Mouse (Mus musculus): ENCODE results near the gene Col26a1. TPM values are rescaled to one million over a fixed set of nuclear protein-coding genes. Genes with fewer than 3 reads are reported as not detected.
A peak's percentile ranks its signal among the peaks of the same experiment; 100 is the strongest.

The Col26a1 gene
- polyA plus RNA-seq, 1 experiment from 2014 or later = 145 TPM

DNA sequence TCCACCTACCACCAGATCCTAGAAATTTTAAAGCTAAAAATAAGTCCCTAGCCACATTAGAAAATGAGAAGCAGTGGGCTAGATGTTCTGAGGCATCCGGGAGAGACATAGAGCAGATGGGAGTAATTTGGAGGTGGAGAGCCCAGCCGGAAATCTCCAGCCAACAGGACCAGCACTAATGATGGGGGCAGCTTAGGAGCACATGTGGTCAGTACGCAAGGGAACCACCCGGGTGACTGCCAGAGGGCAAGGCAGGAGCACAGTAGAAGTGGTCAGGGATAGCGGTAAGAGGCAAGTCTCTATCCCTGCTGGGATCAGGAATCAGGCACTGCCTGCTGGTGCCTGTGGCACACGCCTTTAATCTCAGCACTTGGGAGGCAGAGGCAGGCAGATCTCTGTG lies 32.3 kb downstream of the Col26a1 start:
- no peaks in the 10 kb centered on the region for H3K9me3 ChIP-seq
- WGBS = 46% methylated on average over 6 of the region's 6 CpGs
- no peak overlapping the region for H3K4me2 ChIP-seq
- ATAC-seq (ENCODE audit: insufficient number of reproducible peaks, insufficient read depth, low FRiP score, low TSS enrichment, low read depth) = no peak
- 0 out of 2 replicates have a peak, but pooled peaks cover 3% of the 10 kb centered on the region for H3K4me1 ChIP-seq (replicated peaks)
- no peaks in the 10 kb centered on the region for H3K27me3 ChIP-seq
- no peak overlapping the region for H3K4me3 ChIP-seq (replicated peaks)
- no peak overlapping the region; the same call in 1 of the 2 replicates for H3K27ac ChIP-seq
- no peak overlapping the region for H3K9ac ChIP-seq (replicated peaks)
- peaks cover 68% of the 10 kb centered on the region for H3K36me3 ChIP-seq

GRCm38 (mm10) chr5:136846385-136847264 lies 36.4 kb downstream of the Col26a1 start:
- Histone ChIP-seq H3K9ac (replicated peaks) (no peak overlapping the region), H3K36me3 (peaks cover 81% of the 10 kb centered on the region), H3K9me3 (peaks cover 3% of the 10 kb centered on the region; the same call in 1 of the 2 replicates), H3K4me3 (replicated peaks) (no peak overlapping the region), H3K4me1 (replicated peaks) (peaks cover 20% of the 10 kb centered on the region), H3K27ac (no peak overlapping the region), H3K4me2 (no peak overlapping the region), H3K27me3 (no peaks in the 10 kb centered on the region)
- ATAC-seq (ENCODE audit: insufficient number of reproducible peaks, insufficient read depth, low FRiP score, low TSS enrichment, low read depth) = 0 out of 2 replicates have a peak, but pooled peaks have one; percentile 19
- 83% methylated on average over 19 of the region's 19 CpGs for WGBS

DNA sequence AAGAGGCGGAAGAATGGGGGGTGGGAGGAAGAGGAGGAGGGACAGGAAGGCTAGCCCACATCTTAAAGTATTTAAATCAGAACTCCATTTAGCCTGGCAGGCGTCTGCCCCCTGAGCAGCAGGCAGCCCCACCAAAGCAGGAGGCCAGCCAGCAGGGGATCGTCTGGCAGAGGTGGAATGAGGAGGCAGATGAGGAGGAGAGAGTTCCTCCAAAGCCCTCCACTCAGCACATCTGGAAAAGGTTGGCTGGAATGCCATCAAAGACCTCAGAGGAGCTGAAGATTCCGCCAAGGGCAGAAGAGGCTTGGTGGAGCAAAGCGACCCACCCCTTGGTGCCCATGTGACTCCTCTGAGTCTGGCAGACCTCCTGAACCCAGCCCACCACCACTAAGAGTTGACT lies 39.1 kb downstream of the Col26a1 start:
- Histone ChIP-seq H3K9ac (replicated peaks) (no peak overlapping the region), H3K36me3 (peaks cover 84% of the 10 kb centered on the region), H3K4me2 (no peak overlapping the region), H3K9me3 (peaks cover 4% of the 10 kb centered on the region; the same call in 1 of the 2 replicates), H3K27ac (peak overlapping the region; percentile 68), H3K4me3 (replicated peaks) (no peak overlapping the region), H3K27me3 (no peaks in the 10 kb centered on the region), H3K4me1 (replicated peaks) (peaks cover 22% of the 10 kb centered on the region)
- WGBS = 29% methylated on average over 5 of the region's 5 CpGs
- no peak for ATAC-seq (ENCODE audit: insufficient number of reproducible peaks, insufficient read depth, low FRiP score, low TSS enrichment, low read depth)

DNA sequence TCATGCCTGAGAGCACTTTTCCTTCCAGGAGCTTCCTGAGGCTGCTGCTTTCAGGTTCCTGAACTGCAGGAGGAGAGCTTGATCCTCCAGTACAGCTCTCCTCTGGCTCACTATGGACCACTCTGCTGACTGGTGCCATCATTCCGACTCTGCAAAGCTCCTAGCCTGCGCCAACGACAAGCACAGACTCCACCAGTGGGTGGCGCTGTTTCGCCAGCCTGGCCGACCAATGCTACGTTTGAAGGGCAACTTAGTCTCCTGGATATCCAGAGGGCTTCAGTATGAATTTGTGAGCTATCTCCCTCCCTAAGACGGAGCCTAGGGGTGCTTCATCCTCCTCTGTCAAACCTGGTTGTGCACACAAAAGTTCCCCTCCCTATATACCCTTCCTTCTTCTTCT lies 43.0 kb downstream of the Col26a1 start:
- H3K4me3 ChIP-seq (replicated peaks) = no peak overlapping the region
- no peak for ATAC-seq (ENCODE audit: insufficient number of reproducible peaks, insufficient read depth, low FRiP score, low TSS enrichment, low read depth)
- H3K9ac ChIP-seq (replicated peaks) = no peak overlapping the region
- H3K27me3 ChIP-seq = no peaks in the 10 kb centered on the region
- peaks cover 4% of the 10 kb centered on the region; the same call in 1 of the 2 replicates for H3K9me3 ChIP-seq
- no peak overlapping the region for H3K4me2 ChIP-seq
- no peak overlapping the region for H3K27ac ChIP-seq
- H3K4me1 ChIP-seq (replicated peaks) = peaks cover 22% of the 10 kb centered on the region
- WGBS = 10% methylated on average over 8 of the region's 8 CpGs
- peaks cover 72% of the 10 kb centered on the region for H3K36me3 ChIP-seq

GRCm38 (mm10) chr5:136833053-136833452 lies 50.0 kb downstream of the Col26a1 start:
- Histone ChIP-seq H3K27me3 (no peaks in the 10 kb centered on the region), H3K9me3 (peaks cover 11% of the 10 kb centered on the region; the same call in 1 of the 2 replicates), H3K4me2 (no peak overlapping the region), H3K27ac (no peak overlapping the region), H3K4me3 (replicated peaks) (no peak overlapping the region), H3K4me1 (replicated peaks) (0 out of 2 replicates have a peak, but pooled peaks cover 3% of the 10 kb centered on the region), H3K36me3 (peaks cover 86% of the 10 kb centered on the region), H3K9ac (replicated peaks) (no peak overlapping the region)
- ATAC-seq (ENCODE audit: insufficient number of reproducible peaks, insufficient read depth, low FRiP score, low TSS enrichment, low read depth) = no peak
- 82% methylated on average over 3 of the region's 3 CpGs for WGBS

DNA sequence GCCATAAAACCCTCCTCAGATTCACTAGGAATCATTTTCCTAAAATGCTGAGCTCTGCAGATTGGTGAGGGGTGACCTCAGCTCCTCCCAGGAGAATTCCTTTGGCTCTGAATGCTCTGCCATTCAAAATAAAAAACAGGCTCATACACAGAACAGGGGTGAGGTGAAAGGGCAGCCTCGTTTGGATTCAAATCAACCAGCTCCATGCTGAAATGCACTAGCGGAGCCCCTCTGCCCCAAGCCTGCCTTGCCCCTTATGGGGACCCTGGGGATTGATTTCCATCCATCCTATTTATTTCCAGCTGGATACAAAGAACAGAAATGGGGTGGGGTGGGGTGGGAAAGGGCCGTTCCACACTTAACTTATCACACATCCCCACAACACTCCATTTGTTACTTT lies 52.9 kb downstream of the Col26a1 start:
- no peak overlapping the region for H3K27ac ChIP-seq
- H3K4me2 ChIP-seq = no peak overlapping the region
- no peak for ATAC-seq (ENCODE audit: insufficient number of reproducible peaks, insufficient read depth, low FRiP score, low TSS enrichment, low read depth)
- no peak overlapping the region for H3K4me3 ChIP-seq (replicated peaks)
- no peak overlapping the region for H3K9ac ChIP-seq (replicated peaks)
- peaks cover 11% of the 10 kb centered on the region; the same call in 1 of the 2 replicates for H3K9me3 ChIP-seq
- 0 out of 2 replicates have a peak, but pooled peaks cover 3% of the 10 kb centered on the region for H3K4me1 ChIP-seq (replicated peaks)
- 77% methylated on average over 3 of the region's 3 CpGs for WGBS
- no peaks in the 10 kb centered on the region for H3K27me3 ChIP-seq
- peaks cover 75% of the 10 kb centered on the region for H3K36me3 ChIP-seq

DNA sequence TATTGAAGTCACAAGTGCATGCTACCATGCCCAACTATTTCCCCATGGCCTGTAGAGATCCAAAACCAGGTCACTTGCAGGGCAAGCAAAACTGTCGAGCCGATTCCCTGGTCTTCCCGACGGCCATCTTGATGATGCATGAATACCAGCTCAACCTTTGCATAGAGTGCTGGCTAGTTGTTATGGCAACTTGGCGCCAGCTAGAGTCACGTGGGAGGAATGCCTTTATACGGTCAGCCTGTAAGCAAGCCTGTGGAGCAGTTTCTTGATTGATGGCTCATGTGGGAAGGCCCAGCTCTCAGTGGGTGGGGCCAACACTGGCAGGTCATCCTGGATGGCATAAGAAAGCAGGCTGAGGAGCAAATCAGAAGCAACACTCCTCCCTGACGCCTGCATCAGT lies 61.0 kb downstream of the Col26a1 start:
- Histone ChIP-seq H3K27ac (no peak overlapping the region), H3K4me1 (replicated peaks) (peaks cover 20% of the 10 kb centered on the region), H3K27me3 (no peaks in the 10 kb centered on the region), H3K36me3 (peaks cover 45% of the 10 kb centered on the region), H3K9ac (replicated peaks) (no peak overlapping the region), H3K4me2 (no peak overlapping the region), H3K4me3 (replicated peaks) (no peak overlapping the region), H3K9me3 (peaks cover 19% of the 10 kb centered on the region)
- WGBS = 93% methylated on average over 8 of the region's 8 CpGs
- ATAC-seq (ENCODE audit: insufficient number of reproducible peaks, insufficient read depth, low FRiP score, low TSS enrichment, low read depth) = no peak

GRCm38 (mm10) chr5:136820911-136821310 lies 62.1 kb downstream of the Col26a1 start:
- no peaks in the 10 kb centered on the region for H3K27me3 ChIP-seq
- no peak for ATAC-seq (ENCODE audit: insufficient number of reproducible peaks, insufficient read depth, low FRiP score, low TSS enrichment, low read depth)
- no peak overlapping the region for H3K4me2 ChIP-seq
- no peak overlapping the region for H3K4me3 ChIP-seq (replicated peaks)
- H3K9ac ChIP-seq (replicated peaks) = no peak overlapping the region
- no peak overlapping the region for H3K27ac ChIP-seq
- peaks cover 19% of the 10 kb centered on the region for H3K9me3 ChIP-seq
- peaks cover 20% of the 10 kb centered on the region for H3K4me1 ChIP-seq (replicated peaks)
- WGBS = 81% methylated on average over 2 of the region's 2 CpGs
- H3K36me3 ChIP-seq = peaks cover 54% of the 10 kb centered on the region

DNA sequence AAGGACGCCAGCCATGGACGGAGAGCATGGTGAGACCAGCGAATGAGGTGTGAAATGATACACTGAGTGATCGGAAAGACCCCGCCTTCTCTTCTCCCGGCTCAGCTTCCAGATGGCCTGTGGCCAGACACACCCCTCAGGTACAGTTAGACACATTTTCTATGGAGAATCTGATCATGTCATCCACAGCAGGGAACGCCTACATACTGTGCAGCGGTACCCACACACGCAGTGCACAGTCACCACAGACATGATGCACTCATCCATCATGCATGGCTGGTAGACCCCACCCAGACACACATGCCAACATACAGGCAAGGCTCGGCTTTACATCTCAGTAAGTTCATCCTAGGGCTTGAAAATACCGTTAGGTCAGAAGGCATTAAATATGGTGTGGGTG lies 63.3 kb downstream of the Col26a1 start:
- Histone ChIP-seq H3K4me1 (replicated peaks) (peaks cover 20% of the 10 kb centered on the region), H3K36me3 (peaks cover 55% of the 10 kb centered on the region), H3K9ac (replicated peaks) (no peak overlapping the region), H3K9me3 (peaks cover 25% of the 10 kb centered on the region), H3K27me3 (no peaks in the 10 kb centered on the region), H3K4me3 (replicated peaks) (no peak overlapping the region), H3K27ac (peak overlapping the region; percentile 9; the same call in 1 of the 2 replicates), H3K4me2 (no peak overlapping the region)
- ATAC-seq (ENCODE audit: insufficient number of reproducible peaks, insufficient read depth, low FRiP score, low TSS enrichment, low read depth) = peak; percentile 42; the same call in 1 of the 2 replicates
- WGBS = 57% methylated on average over 11 of the region's 11 CpGs

DNA sequence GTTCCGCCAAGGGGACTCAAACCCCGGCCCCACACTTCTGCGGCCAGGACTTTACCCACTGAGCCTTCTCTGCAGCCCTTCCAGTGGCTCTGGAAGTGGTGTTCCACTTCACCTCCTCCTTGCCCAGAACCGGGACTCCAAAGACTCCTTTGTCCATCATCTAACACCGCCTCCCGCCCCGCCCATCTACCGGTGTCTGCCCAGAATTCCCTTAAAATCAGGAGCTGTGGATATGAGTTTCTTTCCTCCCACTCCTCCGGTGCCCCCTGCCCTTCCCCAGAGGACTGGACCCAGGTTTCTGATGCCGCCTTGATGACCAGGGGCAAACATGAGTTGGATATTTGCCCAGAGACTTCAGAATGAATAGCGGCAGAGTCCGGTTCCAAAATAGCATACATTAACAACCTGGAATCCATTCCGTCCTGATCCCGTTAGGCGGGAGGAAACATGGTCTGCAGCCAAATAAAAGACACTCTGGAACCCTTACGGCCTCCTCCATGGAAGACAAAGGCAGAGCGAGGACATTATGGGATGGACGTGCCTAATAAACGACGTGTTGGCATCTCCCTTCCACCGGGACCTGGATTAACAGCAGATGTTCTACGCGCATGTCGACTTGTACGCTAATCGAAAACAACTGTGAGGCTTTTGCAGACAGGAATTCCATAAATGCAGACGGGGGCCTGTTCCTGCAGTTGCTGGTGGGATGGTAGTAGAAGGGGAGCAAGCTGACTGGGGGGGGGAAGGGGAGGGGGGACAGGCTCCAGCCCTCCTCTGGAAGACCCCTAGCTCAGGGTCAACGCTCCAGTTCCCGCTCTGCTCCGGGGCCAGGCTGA lies 72.3 kb downstream of the Col26a1 start:
- Histone ChIP-seq H3K9me3 (peaks cover 15% of the 10 kb centered on the region), H3K27ac (peak overlapping the region; percentile 97), H3K9ac (replicated peaks) (peak overlapping the region; percentile 44), H3K4me3 (replicated peaks) (peak overlapping the region; percentile 22), H3K4me1 (replicated peaks) (peaks cover 45% of the 10 kb centered on the region), H3K36me3 (peaks cover 29% of the 10 kb centered on the region), H3K27me3 (no peaks in the 10 kb centered on the region), H3K4me2 (peak overlapping the region; percentile 52)
- ATAC-seq (ENCODE audit: insufficient number of reproducible peaks, insufficient read depth, low FRiP score, low TSS enrichment, low read depth) = peak; percentile 86; the same call in 1 of the 2 replicates
- WGBS = 18% methylated on average over 30 of the region's 30 CpGs

All from limb, embryonic 12.5 days (tissue).